Mouse (Mus musculus) stomach, embryonic 16.5 days (tissue): Measurements from ENCODE around the gene Lsg1. TPM values are rescaled to one million over a fixed set of nuclear protein-coding genes. Genes with fewer than 3 reads are reported as not detected.
A peak's percentile ranks its signal among the peaks of the same experiment; 100 is the strongest.

Experiments
- ATAC-seq: fragments of 200-750 bp; cut with Nextera tagmentation; 2 replicates; pipeline ENCODE4 v1.8.0; 2017; ENCODE audit warnings: moderate number of reproducible peaks, moderate TSS enrichment; ENCODE audit not compliant: insufficient read depth, low FRiP score
- H3K27ac ChIP-seq: fragments of 300-500 bp; sonication (generic); 2 replicates; pipeline ENCODE4 v1.5.1; 2014; ENCODE audit warnings: low read length
- H3K27me3 ChIP-seq: fragments of 300-500 bp; sonication (generic); 2 replicates; pipeline ENCODE4 v1.6.1; 2014; ENCODE audit warnings: low read length, control low read depth, mixed read lengths; ENCODE audit not compliant: control insufficient read depth, insufficient read depth
- H3K36me3 ChIP-seq: fragments of 300-500 bp; sonication (generic); 2 replicates; pipeline ENCODE4 v1.6.1; 2014; ENCODE audit warnings: low read length; ENCODE audit not compliant: control insufficient read depth, insufficient read depth
- H3K4me1 ChIP-seq: fragments of 300-500 bp; sonication (generic); 2 replicates; pipeline ENCODE4 v1.6.1; 2014; ENCODE audit warnings: low read length, control low read depth, mixed read lengths; ENCODE audit not compliant: control insufficient read depth, insufficient read depth
- H3K4me2 ChIP-seq: fragments of 300-500 bp; sonication (generic); 2 replicates; pipeline ENCODE4 v1.6.1; 2014; ENCODE audit warnings: low read depth, low read length, mixed read lengths
- H3K4me3 ChIP-seq: fragments of 300-500 bp; sonication (generic); replicated peaks from 2 replicates; pipeline ENCODE4 v1.5.1; 2014; ENCODE audit warnings: mild to moderate bottlenecking, low read length
- H3K9ac ChIP-seq: fragments of 300-500 bp; sonication (generic); 2 replicates; pipeline ENCODE4 v1.6.1; 2014; ENCODE audit warnings: low read length
- H3K9me3 ChIP-seq: fragments of 300-500 bp; sonication (generic); replicated peaks from 2 replicates; pipeline ENCODE4 v1.6.1; 2016; ENCODE audit warnings: low read length, control low read depth; ENCODE audit not compliant: control insufficient read depth
- WGBS: fragments of 180-500 bp; shearing (Covaris S2); extraction: QIAGEN DNeasy Blood & Tissue Kit; methylation state at CpG from one replicate; pipeline ENCODE4 v1.1.7; 2014; 5-methylcytosine and 5-hydroxymethylcytosine counted together
- polyA plus RNA-seq: library from polyadenylated mRNA; unstranded; fragments of >200 nt; fragmentation: Nextera tagmentation; extraction: Ambion mirVana; gene quantifications from 2 replicates; pipeline ENCODE4 v1.2.1, GENCODE M21; 2015

Lsg1 gene
- polyA plus RNA-seq, 1 experiment from 2014 or later: 51.6 TPM

DNA sequence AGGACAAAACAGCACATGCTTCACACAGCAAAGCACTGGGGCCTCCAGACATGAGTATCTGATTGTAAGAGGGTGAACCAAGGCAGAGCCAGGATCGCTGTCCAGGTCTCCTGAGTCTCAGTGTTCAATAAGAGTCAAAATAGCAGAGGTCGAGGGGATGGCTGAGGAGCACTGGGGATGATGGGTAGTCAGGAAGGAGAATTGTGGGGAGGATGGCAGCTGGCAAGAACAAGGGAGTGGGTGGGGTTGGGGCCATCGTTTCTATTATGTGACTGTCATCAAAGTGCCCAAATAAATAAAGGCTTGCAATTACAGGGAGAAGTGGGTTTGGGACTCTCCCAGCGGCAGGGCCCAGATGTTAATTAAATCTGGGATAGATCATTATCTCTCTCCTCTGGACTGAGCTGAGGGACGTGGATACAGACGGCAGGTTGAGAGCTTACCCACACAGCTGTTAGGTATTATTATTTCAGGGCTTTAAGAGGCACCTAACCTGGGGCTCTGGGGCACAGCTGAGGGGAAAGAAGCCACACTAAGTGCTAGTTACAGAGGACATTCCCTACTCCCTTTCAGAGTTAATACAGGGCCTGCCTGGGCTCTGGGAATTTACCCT lies 27.4 kb upstream of the Lsg1 start:
- 42% methylated on average over 6 of the region's 6 CpGs for WGBS
- Histone ChIP-seq H3K36me3 (no peaks in the 10 kb centered on the region), H3K27ac (no peak overlapping the region), H3K4me3 (no peak overlapping the region), H3K4me2 (no peak overlapping the region), H3K9ac (no peak overlapping the region), H3K9me3 (no peaks in the 10 kb centered on the region), H3K27me3 (no peaks in the 10 kb centered on the region), H3K4me1 (no peaks in the 10 kb centered on the region)
- no peak for ATAC-seq

DNA sequence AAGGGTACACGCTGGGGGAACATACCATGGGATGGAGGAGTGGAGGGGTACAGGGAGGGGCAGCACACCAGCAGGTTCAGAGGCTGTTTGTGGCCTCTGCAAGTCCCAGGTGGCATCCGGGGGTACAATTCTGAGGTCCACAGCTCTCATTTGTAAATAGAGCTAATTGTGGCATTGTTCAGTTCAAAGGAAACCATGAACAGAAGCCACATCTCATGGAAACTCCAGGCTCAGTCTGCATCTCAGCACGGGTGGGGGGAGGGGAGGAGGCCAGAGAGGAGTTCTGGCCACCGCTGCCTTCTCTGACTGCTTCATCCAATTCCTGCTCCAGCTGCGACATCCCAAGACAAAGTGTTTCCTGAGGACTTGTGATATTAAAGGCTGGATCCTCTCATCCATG lies 26.7 kb upstream of the Lsg1 start:
- WGBS: 46% methylated on average over 5 of the region's 5 CpGs
- no peaks in the 10 kb centered on the region for H3K36me3 ChIP-seq
- H3K9ac ChIP-seq: no peak overlapping the region

DNA sequence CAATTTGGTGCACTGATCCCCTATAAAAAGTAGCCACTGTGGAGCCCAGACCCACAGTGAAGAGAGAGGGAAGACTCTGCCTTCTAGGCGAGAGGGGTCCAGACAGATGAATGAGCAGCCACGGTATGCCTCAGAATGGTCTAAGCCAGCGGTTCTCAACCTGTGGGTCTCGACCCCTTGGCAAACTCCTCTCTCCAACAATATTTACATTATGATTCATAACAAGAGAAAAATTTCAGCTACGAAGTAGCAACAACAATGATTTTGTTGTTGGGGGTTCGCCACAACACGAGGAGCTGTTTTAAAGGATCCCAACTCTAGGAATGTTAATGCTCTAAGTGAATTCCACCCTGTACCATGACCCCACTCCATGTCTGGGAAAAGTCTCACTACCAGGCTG lies 25.7 kb upstream of the Lsg1 start:
- H3K27ac ChIP-seq: no peak overlapping the region
- H3K36me3 ChIP-seq: no peaks in the 10 kb centered on the region
- H3K4me1 ChIP-seq: no peaks in the 10 kb centered on the region
- WGBS: 64% methylated on average over 7 of the region's 7 CpGs
- ATAC-seq: no peak
- no peak overlapping the region for H3K4me3 ChIP-seq
- H3K27me3 ChIP-seq: no peaks in the 10 kb centered on the region
- H3K9ac ChIP-seq: no peak overlapping the region
- H3K9me3 ChIP-seq: no peaks in the 10 kb centered on the region
- no peak overlapping the region for H3K4me2 ChIP-seq

More for the DNA sequence above, 26.7 kb upstream of the Lsg1 start:
- H3K4me3 ChIP-seq: no peak overlapping the region
- no peak overlapping the region for H3K27ac ChIP-seq
- no peaks in the 10 kb centered on the region for H3K4me1 ChIP-seq
- H3K9me3 ChIP-seq: no peaks in the 10 kb centered on the region
- no peak for ATAC-seq
- H3K4me2 ChIP-seq: no peak overlapping the region
- H3K27me3 ChIP-seq: no peaks in the 10 kb centered on the region

DNA sequence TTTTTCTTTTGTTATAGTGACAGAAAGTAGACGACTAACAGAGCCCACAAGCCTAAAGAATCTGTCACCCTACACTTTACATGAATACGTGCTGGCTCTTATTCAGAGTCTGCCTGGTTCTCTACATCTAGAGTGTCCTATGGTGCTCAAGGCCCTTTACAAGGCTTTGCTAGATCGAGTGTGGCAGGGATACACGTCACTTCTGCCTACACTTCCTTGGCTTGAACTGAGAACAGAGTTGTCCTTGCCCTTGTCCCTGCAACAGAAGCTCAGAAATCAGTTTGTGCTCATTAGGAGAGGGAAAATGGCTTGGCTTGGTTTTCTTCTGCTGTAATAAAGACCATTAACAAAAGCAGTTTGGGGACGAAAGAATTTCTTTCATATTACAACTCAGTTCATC lies 23.9 kb upstream of the Lsg1 start:
- H3K9me3 ChIP-seq: no peaks in the 10 kb centered on the region
- H3K27me3 ChIP-seq: no peaks in the 10 kb centered on the region
- 70% methylated on average over 5 of the region's 5 CpGs for WGBS
- no peak overlapping the region for H3K9ac ChIP-seq
- H3K27ac ChIP-seq: no peak overlapping the region
- H3K4me1 ChIP-seq: no peaks in the 10 kb centered on the region
- H3K4me3 ChIP-seq: no peak overlapping the region
- no peak for ATAC-seq
- H3K36me3 ChIP-seq: no peaks in the 10 kb centered on the region
- H3K4me2 ChIP-seq: no peak overlapping the region

DNA sequence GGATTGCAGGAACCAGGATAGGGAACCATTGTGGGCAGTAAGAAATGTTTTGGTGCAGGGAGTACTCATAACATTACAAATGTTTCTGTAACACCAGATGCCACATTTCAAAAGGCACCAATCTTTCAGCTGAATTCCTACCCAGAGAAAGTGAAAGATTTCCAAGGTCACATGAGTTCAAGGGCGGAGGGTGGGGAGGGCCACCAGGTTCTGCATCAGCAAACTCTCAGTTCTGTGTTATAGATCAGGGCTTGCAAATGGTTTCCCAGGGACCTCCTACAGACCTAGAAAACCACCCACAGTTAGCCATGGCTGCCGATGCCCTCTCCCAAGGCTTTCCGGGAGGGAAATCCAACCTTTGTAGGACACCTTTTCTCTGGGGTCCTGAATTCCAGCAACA lies 20.5 kb upstream of the Lsg1 start:
- peaks cover 14% of the 10 kb centered on the region; the same call in 1 of the 2 replicates for H3K4me1 ChIP-seq
- no peak overlapping the region for H3K4me3 ChIP-seq
- H3K4me2 ChIP-seq: no peak overlapping the region
- no peaks in the 10 kb centered on the region for H3K36me3 ChIP-seq
- no peak overlapping the region for H3K9ac ChIP-seq
- H3K27ac ChIP-seq: no peak overlapping the region
- ATAC-seq: no peak
- WGBS: 79% methylated on average over 3 of the region's 3 CpGs
- no peaks in the 10 kb centered on the region for H3K9me3 ChIP-seq
- no peaks in the 10 kb centered on the region for H3K27me3 ChIP-seq

DNA sequence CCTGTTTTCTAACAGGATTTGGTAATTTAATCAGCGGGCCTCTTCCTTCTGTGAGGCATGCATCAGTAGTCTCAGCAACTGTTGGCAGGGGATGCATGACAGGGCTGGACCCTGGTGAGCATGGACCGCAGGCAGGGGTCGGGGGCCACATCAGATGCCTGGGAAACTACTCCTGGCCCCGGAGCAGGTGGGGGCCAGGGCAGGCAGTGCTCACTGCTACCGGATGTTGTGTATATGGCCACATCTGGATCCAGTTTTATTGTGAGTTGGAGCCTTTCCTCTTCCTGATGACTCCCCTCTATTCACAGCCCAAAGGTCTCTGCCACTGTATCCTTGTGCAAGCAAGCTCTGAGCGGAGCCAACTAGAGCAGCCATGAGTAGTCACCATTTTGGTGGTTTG lies 18.1 kb upstream of the Lsg1 start:
- Histone ChIP-seq H3K9me3 (no peaks in the 10 kb centered on the region), H3K36me3 (no peaks in the 10 kb centered on the region), H3K27ac (no peak overlapping the region), H3K4me2 (no peak overlapping the region), H3K4me3 (no peak overlapping the region), H3K27me3 (no peaks in the 10 kb centered on the region), H3K9ac (no peak overlapping the region), H3K4me1 (peaks cover 34% of the 10 kb centered on the region)
- 72% methylated on average over 6 of the region's 6 CpGs for WGBS
- ATAC-seq: no peak

DNA sequence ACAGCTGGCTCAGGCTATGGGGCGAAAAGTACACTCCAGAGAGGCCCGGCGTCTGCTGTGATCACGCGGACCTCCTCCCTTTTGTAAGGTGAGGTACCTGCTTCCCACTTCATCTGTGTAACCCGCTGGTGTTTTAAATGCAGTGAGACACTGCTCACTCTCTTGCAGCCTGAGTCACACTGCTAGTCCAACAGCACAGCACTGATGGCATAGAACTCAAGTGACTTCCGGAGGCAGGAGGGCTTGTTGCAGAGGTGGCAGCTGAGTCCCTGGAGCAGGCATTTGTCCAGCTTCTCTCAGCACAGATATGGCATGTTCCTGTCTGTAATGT lies 17.4 kb upstream of the Lsg1 start:
- Histone ChIP-seq H3K4me3 (no peak overlapping the region), H3K27me3 (no peaks in the 10 kb centered on the region), H3K9ac (no peak overlapping the region; the same call in 1 of the 2 replicates), H3K4me2 (no peak overlapping the region), H3K4me1 (peaks cover 34% of the 10 kb centered on the region), H3K9me3 (no peaks in the 10 kb centered on the region), H3K36me3 (no peaks in the 10 kb centered on the region), H3K27ac (no peak overlapping the region)
- ATAC-seq: no peak
- 70% methylated on average over 7 of the region's 7 CpGs for WGBS

DNA sequence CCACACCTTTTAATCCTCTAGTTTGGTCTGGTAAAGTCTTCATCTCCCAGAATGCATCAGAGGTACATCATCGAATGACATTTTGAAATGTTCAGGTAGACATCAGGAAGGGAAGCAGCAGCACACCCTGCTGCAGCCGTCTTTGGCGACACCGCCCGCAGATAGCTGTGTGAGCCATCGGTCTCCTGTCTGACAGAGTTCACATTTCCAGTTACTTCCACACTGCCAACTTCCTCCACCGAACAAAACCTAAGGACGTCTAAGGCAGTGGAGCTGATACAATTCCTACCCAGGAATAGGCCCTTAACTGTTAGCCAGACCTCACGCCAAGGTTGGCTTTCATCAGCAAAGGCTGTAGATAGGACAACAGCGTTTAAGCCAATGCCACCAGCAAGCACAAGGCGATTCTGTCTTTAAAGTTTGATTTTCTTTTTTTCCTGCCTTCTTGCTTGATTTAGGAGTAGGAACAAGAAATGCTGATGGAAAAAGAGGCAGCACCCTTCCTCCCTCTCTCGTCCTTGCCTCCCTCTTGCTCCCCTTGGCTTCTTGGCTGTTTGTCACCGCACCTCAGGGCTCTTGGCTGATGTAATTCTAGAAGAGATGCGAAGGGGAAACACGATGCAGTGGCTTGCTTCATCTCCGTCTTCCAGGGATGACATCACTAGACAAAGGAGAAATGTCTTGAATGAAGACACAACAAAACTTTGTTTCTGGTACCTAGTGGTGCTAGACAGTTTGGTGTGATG lies 16.8 kb upstream of the Lsg1 start:
- peaks cover 34% of the 10 kb centered on the region for H3K4me1 ChIP-seq
- ATAC-seq: no peak
- no peak overlapping the region for H3K4me3 ChIP-seq
- H3K9me3 ChIP-seq: no peaks in the 10 kb centered on the region
- no peaks in the 10 kb centered on the region for H3K27me3 ChIP-seq
- H3K27ac ChIP-seq: no peak overlapping the region
- no peaks in the 10 kb centered on the region for H3K36me3 ChIP-seq
- 72% methylated on average over 16 of the region's 16 CpGs for WGBS
- H3K9ac ChIP-seq: no peak overlapping the region
- no peak overlapping the region for H3K4me2 ChIP-seq

DNA sequence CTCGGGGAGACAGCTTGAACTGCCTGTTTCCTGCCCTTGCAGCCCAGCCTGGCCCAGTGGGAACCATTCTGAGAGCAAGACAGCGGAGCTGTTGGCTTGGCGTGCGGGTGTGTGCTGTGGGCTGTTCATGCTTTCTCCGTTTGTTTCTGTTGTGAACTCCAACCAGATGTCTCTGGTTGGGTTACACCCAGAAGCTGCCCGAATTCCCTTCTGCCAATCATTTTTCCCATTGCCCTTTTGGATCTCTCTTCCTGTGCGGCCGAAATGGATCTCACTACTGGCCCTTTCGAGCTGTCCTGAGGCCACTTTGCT lies 16.1 kb upstream of the Lsg1 start:
- H3K9ac ChIP-seq: peak overlapping the region; percentile 36
- H3K4me3 ChIP-seq: peak overlapping the region; percentile 20; the same call in 1 of the 2 replicates
- 56% methylated on average over 9 of the region's 9 CpGs for WGBS
- no peak for ATAC-seq
- H3K36me3 ChIP-seq: no peaks in the 10 kb centered on the region
- peaks cover 34% of the 10 kb centered on the region for H3K4me1 ChIP-seq
- H3K27me3 ChIP-seq: no peaks in the 10 kb centered on the region
- peak overlapping the region; percentile 50 for H3K27ac ChIP-seq
- H3K9me3 ChIP-seq: no peaks in the 10 kb centered on the region
- peak overlapping the region; percentile 92 for H3K4me2 ChIP-seq
